Mouse (Mus musculus): ENCODE results near the gene Cdkn1c. TPM values are rescaled to one million over a fixed set of nuclear protein-coding genes. Genes with fewer than 3 reads are reported as not detected.

The Cdkn1c gene
- total RNA-seq (2015) = 1.3 and 2.3 TPM in 2 replicates
- 0.41 and 0.95 TPM in 2 replicates for total RNA-seq (2017)

DNA sequence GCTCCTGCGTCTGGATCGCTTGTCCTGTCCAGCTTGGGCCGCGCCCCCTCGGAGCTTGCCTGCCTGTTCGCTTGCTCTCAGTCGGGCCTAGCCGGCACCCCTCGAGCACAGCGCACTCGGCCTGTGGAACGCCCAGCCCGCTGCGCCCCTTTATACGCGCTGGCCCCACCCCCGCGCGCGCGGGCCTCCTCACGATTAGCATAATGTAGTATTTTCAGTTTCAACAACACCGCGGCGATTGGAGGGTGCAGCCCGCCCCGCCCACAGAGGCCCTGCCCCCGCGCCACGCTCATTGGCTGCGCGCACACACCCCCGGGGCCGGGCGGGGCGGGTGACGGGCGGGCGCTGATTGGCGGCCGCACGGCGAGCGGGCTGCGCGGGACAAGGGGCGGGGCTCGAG is at the start of gene Cdkn1c:
Gene Cdkn1c, minus strand, starts transcription at position 177 of the 400 bp plus-strand sequence.
- peak; percentile 86 for ATAC-seq (ENCODE audit: poor library complexity, severe bottlenecking)

DNA sequence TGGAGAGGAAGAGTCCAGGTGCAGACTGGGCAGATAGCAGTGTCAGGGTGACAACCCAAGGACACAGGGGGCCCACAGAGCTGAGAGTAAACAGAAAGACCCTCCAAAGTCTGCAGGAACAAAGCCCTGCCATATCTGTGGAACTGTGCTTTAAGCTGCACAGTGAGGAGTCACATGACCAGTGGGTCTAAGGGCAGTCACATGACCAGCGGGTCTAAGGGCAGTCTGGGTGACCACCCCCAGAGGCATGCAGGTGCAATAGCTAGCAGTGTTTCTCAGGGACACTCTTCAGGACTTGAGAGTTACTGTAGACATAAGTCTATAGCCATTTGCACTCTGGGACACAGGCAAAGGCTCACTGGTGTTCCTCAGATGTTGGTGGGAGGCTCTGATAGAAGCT is 48.7 kb upstream of the Cdkn1c start:
- ATAC-seq (ENCODE audit: poor library complexity, severe bottlenecking) = no peak

- peak; percentile 69 for ATAC-seq (ENCODE audit: poor library complexity, severe bottlenecking)
These were observed 45.8 kb upstream of the Cdkn1c start for GRCm38 (mm10) chr7:143506675-143507074.

GRCm38 (mm10) chr7:143506271-143506670 is 45.4 kb upstream of the Cdkn1c start:
- no peak for ATAC-seq (ENCODE audit: poor library complexity, severe bottlenecking)

- peak; percentile 73 for ATAC-seq (ENCODE audit: poor library complexity, severe bottlenecking)
These were observed 45.0 kb upstream of the Cdkn1c start for GRCm38 (mm10) chr7:143505823-143506222.

DNA sequence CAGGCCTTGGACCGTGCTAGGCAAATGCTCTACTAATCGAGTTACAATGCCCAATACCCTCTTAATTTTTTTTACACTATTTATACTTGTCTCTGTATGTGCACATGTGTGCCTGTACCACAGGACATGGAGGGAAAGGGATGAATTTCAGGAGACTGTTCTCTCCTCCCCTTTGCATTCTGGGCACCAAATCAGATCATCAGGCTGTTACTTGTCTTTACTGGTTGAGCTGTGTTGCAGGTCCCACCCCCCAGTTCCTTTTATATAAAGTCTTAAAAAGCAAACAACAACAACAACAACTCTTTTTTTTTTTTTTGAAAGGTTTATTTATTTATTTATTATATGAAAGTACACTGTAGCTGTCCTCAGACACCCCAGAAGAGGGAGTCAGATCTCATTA is 44.6 kb upstream of the Cdkn1c start:
- no peak for ATAC-seq (ENCODE audit: poor library complexity, severe bottlenecking)

GRCm38 (mm10) chr7:143503926-143504325 is 43.1 kb upstream of the Cdkn1c start:
- ATAC-seq (ENCODE audit: poor library complexity, severe bottlenecking) = no peak

GRCm38 (mm10) chr7:143502418-143503200 is 41.8 kb upstream of the Cdkn1c start, which contains the start of gene Phlda2:
Phlda2 (minus strand) TSS chr7:143503150.
- ATAC-seq (ENCODE audit: poor library complexity, severe bottlenecking) = peak; percentile 23; the same call in 1 of the 2 replicates

GRCm38 (mm10) chr7:143501643-143502417 is 41.0 kb upstream of the Cdkn1c start:
- ATAC-seq (ENCODE audit: poor library complexity, severe bottlenecking) = peak; percentile 38

DNA sequence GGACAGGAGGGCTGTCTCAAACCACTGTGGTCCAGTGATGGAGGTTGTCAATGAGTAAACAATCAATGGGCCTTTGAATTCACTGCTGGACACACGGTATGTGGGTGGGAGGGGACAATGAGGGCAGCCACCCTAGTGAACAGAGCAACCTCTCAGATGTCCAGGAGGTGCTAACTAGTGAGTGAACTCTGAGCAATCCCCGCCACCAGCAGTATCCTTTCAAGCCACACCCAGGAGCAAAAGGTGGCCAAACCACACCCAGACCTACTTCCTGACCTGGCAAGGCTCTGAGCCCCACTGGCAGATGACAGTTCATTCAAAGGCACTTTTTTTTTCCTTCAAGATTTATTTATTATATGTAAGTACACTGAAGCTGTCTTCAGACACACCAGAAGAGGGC is 40.1 kb upstream of the Cdkn1c start:
- ATAC-seq (ENCODE audit: poor library complexity, severe bottlenecking) = no peak

GRCm38 (mm10) chr7:143498584-143498983 is 37.7 kb upstream of the Cdkn1c start:
- no peak for ATAC-seq (ENCODE audit: poor library complexity, severe bottlenecking)

- peak; percentile 43 for ATAC-seq (ENCODE audit: poor library complexity, severe bottlenecking)
These were observed 34.5 kb upstream of the Cdkn1c start for GRCm38 (mm10) chr7:143495104-143495961.

DNA sequence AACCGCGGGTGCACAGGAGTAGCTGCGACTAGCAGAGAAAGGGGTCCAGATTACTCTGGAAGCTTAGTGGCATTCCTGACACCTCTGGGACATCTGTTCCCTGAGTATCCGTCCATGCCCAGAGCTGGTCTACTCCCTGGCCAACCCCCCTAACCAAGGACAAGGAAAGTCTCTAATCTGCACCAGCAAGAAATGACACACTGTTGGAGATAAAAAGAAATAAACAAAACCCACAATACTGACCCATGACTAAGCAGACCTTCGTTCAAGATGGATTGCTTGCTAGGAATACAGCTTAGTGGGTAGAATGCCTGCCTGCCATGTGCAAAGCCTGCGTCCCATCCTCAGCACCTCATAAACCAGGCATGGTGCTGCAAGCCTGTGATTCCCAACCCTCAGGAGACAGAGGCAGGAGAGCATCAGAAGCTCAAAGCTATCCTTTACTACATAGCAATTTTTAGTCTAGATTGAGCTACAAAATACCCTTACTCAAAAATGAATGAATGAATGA is 32.8 kb upstream of the Cdkn1c start:
- ATAC-seq (ENCODE audit: poor library complexity, severe bottlenecking) = no peak

- no peak for ATAC-seq (ENCODE audit: poor library complexity, severe bottlenecking)
These were observed 28.9 kb upstream of the Cdkn1c start for GRCm38 (mm10) chr7:143489735-143490134.

GRCm38 (mm10) chr7:143482541-143482940 is 21.7 kb upstream of the Cdkn1c start:
- ATAC-seq (ENCODE audit: poor library complexity, severe bottlenecking) = no peak

DNA sequence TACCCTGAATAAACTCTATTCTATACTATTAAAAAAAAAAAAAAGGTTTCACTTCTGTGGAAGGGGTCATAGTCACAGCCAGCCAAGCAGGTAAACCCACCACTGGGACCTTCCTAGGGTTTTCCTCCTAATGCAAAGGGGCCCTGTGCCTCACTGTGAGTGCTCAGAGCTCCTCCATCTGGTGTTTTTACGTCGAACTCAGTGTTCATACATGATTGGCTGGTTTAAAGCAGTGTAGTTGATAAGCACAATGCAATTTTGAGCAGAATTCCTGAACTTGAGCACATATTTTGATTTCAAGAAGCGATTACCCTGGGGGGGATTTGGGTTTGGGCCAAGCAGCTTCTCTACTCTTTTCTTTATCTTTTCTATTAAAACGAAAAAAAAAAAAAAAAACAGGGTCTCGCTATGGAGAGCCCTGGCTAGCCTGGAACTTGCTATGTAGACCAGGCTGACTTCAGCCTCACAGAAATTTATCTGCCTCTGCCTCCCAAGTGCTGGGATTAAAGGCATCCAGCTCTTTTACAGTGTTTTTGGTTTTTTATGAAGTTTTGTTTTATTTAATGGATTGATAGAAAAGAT is 21.0 kb upstream of the Cdkn1c start:
- no peak for ATAC-seq (ENCODE audit: poor library complexity, severe bottlenecking)

DNA sequence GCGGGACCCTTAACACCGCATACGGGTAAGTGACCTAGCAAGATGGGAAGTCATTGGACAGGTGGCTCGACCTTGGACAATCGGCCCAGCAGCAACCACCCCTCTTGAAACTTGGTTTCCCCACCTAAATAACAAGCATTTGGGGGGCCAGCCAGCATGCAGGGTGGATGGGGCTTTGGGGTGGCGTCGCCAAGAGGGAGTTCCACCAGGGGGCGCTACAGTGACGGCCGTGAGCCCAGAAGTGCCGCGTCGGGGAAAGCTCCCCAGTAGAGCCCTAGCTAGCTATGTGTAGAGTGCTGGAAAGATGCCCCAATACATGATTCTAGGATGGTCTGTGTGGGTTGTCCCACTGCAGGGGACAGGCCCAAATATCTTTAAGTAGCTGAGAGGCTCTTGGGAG is 19.6 kb upstream of the Cdkn1c start:
- peak; percentile 72 for ATAC-seq (ENCODE audit: poor library complexity, severe bottlenecking)

DNA sequence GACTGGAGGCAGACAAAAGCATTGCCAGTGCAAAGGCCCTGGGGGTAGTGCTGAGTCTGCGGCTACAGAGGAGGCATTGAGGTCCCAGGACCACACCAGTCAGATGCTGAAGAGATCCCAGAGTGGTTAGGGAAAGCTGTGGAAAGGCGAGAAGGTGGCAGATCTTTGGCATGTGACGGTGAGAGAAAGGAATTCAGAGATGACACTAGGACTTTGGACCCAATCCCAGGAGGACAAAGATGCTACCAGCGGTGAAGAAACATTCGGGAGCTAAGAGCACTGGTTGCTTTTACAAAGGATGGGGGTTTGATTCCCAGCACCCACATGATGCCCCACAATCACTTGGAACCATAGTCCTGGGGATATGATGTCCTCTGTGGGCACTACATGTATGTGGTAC is 16.9 kb upstream of the Cdkn1c start:
- ATAC-seq (ENCODE audit: poor library complexity, severe bottlenecking) = no peak

- no peak for ATAC-seq (ENCODE audit: poor library complexity, severe bottlenecking)
These were observed 16.0 kb upstream of the Cdkn1c start for GRCm38 (mm10) chr7:143476702-143477335.

- no peak for ATAC-seq (ENCODE audit: poor library complexity, severe bottlenecking)
These were observed 15.0 kb upstream of the Cdkn1c start for GRCm38 (mm10) chr7:143475876-143476275.

Data from megakaryocyte, adult 5-6 weeks (primary cell).